Mouse (Mus musculus) heart, embryonic 14.5 days (tissue): ENCODE measurements at regions not wholly inside any gene's neighbourhood (a gene's known extent, or its start where the extent isn't known, plus 50 kb on each side); places are given as distances from the start of the nearest gene placed in this dataset.
A peak's percentile ranks its signal among the peaks of the same experiment; 100 is the strongest.

Experiments
- ATAC-seq: fragments of 200-750 bp; cut with Nextera tagmentation; 2 replicates; pipeline ENCODE4 v1.8.0; 2017; ENCODE audit warnings: low read depth, moderate TSS enrichment; ENCODE audit not compliant: insufficient number of reproducible peaks, insufficient read depth, low FRiP score
- H3K27ac ChIP-seq, 2 experiments: fragments of 200-500 bp in 1 of 2; fragments of 300-500 bp in 1 of 2; sonication (generic) in 1 of 2; replicated peaks in 1 of 2; 2 replicates each; pipeline ENCODE4 v1.5.1; 2012 to 2014; ENCODE audit warnings: low read depth in 2 of 2, low read length in 2 of 2, control low read depth in 1 of 2, mild to moderate bottlenecking in 1 of 2, mixed read lengths in 1 of 2; ENCODE audit not compliant: control insufficient read depth in 1 of 2, insufficient read depth in 1 of 2
- H3K27me3 ChIP-seq: fragments of 300-500 bp; sonication (generic); 2 replicates; pipeline ENCODE4 v1.6.1; 2014; ENCODE audit warnings: mild to moderate bottlenecking, low read length, control low read depth; ENCODE audit not compliant: control insufficient read depth, insufficient read depth
- H3K36me3 ChIP-seq: fragments of 300-500 bp; sonication (generic); 2 replicates; pipeline ENCODE4 v1.6.1; 2014; ENCODE audit warnings: mild to moderate bottlenecking, control low read depth, low read length, mixed read lengths; ENCODE audit not compliant: control insufficient read depth, insufficient read depth
- H3K4me1 ChIP-seq, 2 experiments: fragments of 200-500 bp in 1 of 2; fragments of 300-500 bp in 1 of 2; sonication (generic) in 1 of 2; 2 replicates each; pipeline ENCODE4 v1.6.1; 2012 to 2014; ENCODE audit warnings: low read length in 2 of 2, control low read depth in 1 of 2, mixed read lengths in 1 of 2; ENCODE audit not compliant: control insufficient read depth in 2 of 2, insufficient read depth in 2 of 2
- H3K4me2 ChIP-seq: fragments of 300-500 bp; sonication (generic); 2 replicates; pipeline ENCODE4 v1.6.1; 2014; ENCODE audit warnings: mild to moderate bottlenecking, low read length
- H3K4me3 ChIP-seq, 2 experiments: fragments of 200-500 bp in 1 of 2; fragments of 300-500 bp in 1 of 2; sonication (generic) in 1 of 2; 2 replicates each; pipeline ENCODE4 v1.5.1; 2012 to 2014; ENCODE audit warnings: low read length in 2 of 2, mild to moderate bottlenecking in 2 of 2, control low read depth in 1 of 2, low read depth in 1 of 2, moderate library complexity in 1 of 2; ENCODE audit not compliant: control insufficient read depth in 1 of 2, insufficient read depth in 1 of 2
- H3K9ac ChIP-seq: fragments of 300-500 bp; sonication (generic); 2 replicates; pipeline ENCODE4 v1.6.1; 2014; ENCODE audit warnings: mild to moderate bottlenecking, low read length
- H3K9me3 ChIP-seq: fragments of 300-500 bp; sonication (generic); 2 replicates; pipeline ENCODE4 v1.6.1; 2016; ENCODE audit warnings: low read length, control low read depth; ENCODE audit not compliant: control insufficient read depth
- WGBS: fragments of 180-500 bp; shearing (Covaris S2); extraction: QIAGEN DNeasy Blood & Tissue Kit; methylation state at CpG from one replicate; pipeline ENCODE4 v1.1.7; 2014; 5-methylcytosine and 5-hydroxymethylcytosine counted together

- H3K27me3 ChIP-seq, result no peaks in the 10 kb centered on the region
- 39% methylated on average over 8 of the region's 8 CpGs for WGBS
- H3K27ac ChIP-seq, result peak overlapping the region; percentile 54 to 66
- H3K9ac ChIP-seq, result no peak overlapping the region
- no peaks in the 10 kb centered on the region for H3K36me3 ChIP-seq
- no peak overlapping the region for H3K4me3 ChIP-seq
- ATAC-seq, result 0 out of 2 replicates have a peak, but pooled peaks have one; percentile 35
- peaks cover 0 to 7% of the 10 kb centered on the region in 2 experiments; a peak in 2 of 4 replicates for H3K4me1 ChIP-seq
- H3K9me3 ChIP-seq, result no peaks in the 10 kb centered on the region
- H3K4me2 ChIP-seq, result no peak overlapping the region
Measured at GRCm38 (mm10) chrX:70899720-70900479, 150.2 kb upstream of the Mamld1 start.

DNA sequence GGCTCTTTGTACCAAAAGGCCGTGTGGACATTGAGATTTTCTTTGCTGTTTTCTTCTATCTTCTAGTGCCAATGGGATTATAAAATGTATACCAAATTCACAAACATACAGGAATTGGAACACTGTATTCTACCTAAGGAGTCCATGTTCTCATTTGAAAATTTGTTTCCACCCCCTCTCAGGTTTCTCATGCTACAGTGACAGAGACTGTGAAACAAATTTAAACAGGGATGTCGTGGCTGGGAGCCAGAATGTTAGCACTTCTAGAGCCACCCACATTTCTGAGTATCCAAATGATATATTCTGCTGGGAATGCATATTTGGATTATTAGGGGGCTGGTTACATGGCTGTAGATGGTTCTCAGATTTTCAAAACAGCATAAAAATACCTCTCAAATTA lies 124.4 kb upstream of the Mamld1 start:
- Histone ChIP-seq H3K9me3 (no peaks in the 10 kb centered on the region), H3K27me3 (no peaks in the 10 kb centered on the region), H3K9ac (no peak overlapping the region), H3K36me3 (no peaks in the 10 kb centered on the region), H3K4me1 (no peaks in the 10 kb centered on the region), H3K4me3 (no peak overlapping the region), H3K27ac (no peak overlapping the region), H3K4me2 (no peak overlapping the region)
- WGBS, result 38% methylated on average over 2 of the region's 2 CpGs
- no peak for ATAC-seq

- H3K36me3 ChIP-seq, result no peaks in the 10 kb centered on the region
- no peak overlapping the region for H3K9ac ChIP-seq
- H3K27ac ChIP-seq, result no peak overlapping the region
- WGBS, result 57% methylated on average over 2 of the region's 2 CpGs
- no peaks in the 10 kb centered on the region for H3K4me1 ChIP-seq
- no peaks in the 10 kb centered on the region for H3K27me3 ChIP-seq
- no peak for ATAC-seq
- no peaks in the 10 kb centered on the region for H3K9me3 ChIP-seq
- H3K4me3 ChIP-seq, result no peak overlapping the region
- H3K4me2 ChIP-seq, result no peak overlapping the region
Measured at GRCm38 (mm10) chrX:70931944-70932343, 118.1 kb upstream of the Mamld1 start.

DNA sequence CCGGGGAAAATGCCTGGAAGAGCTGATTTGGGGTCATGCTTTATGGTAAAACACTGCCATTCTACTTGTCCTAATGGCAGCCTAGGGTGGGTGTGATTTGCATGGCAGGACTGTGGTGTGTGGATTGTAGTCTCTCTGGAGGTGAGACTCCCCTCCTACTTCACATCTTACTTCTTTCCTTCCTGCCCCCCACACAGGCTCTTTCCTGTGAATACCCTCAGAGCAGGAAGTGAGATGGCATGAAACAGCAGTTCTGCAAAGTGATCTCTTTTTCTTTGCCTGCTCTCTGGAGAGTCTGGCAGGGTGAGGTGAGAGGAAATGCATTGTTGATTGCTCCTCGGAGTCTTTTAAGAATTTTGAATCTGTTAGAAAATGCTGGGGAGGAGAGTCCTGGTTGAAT lies 104.7 kb upstream of the Mamld1 start:
- ATAC-seq, result no peak
- H3K36me3 ChIP-seq, result no peaks in the 10 kb centered on the region
- 53% methylated on average over 2 of the region's 2 CpGs for WGBS
- no peak overlapping the region for H3K9ac ChIP-seq
- no peaks in the 10 kb centered on the region for H3K4me1 ChIP-seq
- H3K9me3 ChIP-seq, result no peaks in the 10 kb centered on the region
- H3K27ac ChIP-seq, result no peak overlapping the region
- no peak overlapping the region for H3K4me3 ChIP-seq
- no peak overlapping the region for H3K4me2 ChIP-seq
- no peaks in the 10 kb centered on the region for H3K27me3 ChIP-seq

DNA sequence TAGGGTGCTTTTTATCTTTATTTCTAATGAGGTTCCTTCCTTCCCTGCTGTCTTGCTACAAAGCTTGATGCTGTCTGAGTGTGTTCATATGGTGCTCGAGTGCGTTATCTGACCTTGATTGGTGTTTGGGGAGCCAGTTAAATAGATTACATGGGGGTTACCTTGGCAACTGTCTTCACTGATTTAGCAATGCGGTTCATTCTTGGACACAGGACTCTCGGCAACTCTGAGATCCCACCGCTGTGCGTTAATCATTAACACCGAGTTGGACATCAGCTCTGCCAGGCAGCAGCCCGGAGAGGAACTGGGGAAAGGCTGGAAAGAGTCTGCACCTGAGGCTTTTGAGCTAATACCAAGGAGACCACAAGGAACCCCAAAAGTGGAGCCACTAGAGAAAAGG lies 104.0 kb upstream of the Mamld1 start:
- no peak overlapping the region for H3K4me2 ChIP-seq
- H3K4me1 ChIP-seq, result no peaks in the 10 kb centered on the region
- no peak for ATAC-seq
- no peaks in the 10 kb centered on the region for H3K9me3 ChIP-seq
- no peak overlapping the region for H3K4me3 ChIP-seq
- H3K27me3 ChIP-seq, result no peaks in the 10 kb centered on the region
- 63% methylated on average over 8 of the region's 8 CpGs for WGBS
- H3K27ac ChIP-seq, result no peak overlapping the region
- H3K9ac ChIP-seq, result no peak overlapping the region
- no peaks in the 10 kb centered on the region for H3K36me3 ChIP-seq

DNA sequence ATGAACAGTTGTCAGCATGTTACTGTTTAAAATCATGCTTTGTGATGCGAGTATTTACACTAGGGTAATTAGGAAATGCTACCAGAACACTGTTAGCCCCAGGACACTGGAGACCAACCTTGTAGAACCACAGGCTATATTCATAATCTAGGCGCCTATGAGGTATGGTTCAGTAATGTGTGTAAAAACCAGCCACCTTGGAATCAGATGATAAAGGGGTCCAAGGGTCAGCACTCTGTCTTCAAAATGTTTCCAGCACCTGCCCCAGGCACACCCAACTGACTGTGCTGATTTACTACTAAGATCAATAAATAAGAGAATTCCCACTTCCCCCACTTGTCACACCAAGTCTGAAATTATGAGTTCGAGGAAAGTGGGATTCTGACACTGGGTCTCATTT lies 100.8 kb upstream of the Mamld1 start:
- Histone ChIP-seq H3K4me3 (no peak overlapping the region), H3K27ac (no peak overlapping the region), H3K9ac (no peak overlapping the region), H3K4me2 (no peak overlapping the region), H3K9me3 (no peaks in the 10 kb centered on the region), H3K36me3 (no peaks in the 10 kb centered on the region), H3K27me3 (no peaks in the 10 kb centered on the region), H3K4me1 (no peaks in the 10 kb centered on the region)
- WGBS, result 64% methylated on average over 3 of the region's 3 CpGs
- no peak for ATAC-seq

GRCm38 (mm10) chrX:70953022-70953421 lies 97.0 kb upstream of the Mamld1 start:
- ATAC-seq, result no peak
- Histone ChIP-seq H3K27ac (no peak overlapping the region), H3K9ac (no peak overlapping the region), H3K36me3 (no peaks in the 10 kb centered on the region), H3K4me1 (no peaks in the 10 kb centered on the region), H3K4me2 (no peak overlapping the region), H3K27me3 (no peaks in the 10 kb centered on the region), H3K9me3 (no peaks in the 10 kb centered on the region), H3K4me3 (no peak overlapping the region)
- 45% methylated on average over 3 of the region's 3 CpGs for WGBS
